Mouse (Mus musculus): Measurements from ENCODE around the gene Trarg1.
"Not testable (repeated sequence)": the region's sequence is repeated elsewhere in the genome, so short reads cannot be mapped to it uniquely, and the experiment has no call there.

The Trarg1 gene

DNA sequence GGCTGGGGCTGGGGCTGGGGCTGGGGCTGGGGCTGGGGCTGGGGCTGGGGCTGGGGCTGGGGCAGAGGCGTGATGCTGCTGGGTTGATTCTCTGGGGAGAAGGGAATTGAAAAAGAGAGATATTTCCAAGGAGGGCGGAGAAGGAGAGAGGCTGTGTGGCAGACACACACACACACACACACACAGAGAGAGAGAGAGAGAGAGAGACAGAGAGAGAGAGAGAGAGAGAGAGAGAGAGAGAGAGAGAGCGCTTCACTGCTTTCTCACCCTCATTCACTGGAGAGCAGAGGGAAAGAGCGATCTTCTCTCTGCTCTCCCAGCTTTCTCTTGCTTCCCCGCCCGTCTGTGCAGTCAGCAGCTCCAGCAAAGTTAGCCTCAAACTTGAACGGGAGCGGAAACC lies at the start of gene Trarg1:
Trarg1 (plus strand) TSS at position 301 of the 400 bp plus-strand sequence.
- not testable (repeated sequence) for DNase-seq

- no peak for DNase-seq
These were observed 49.6 kb upstream of the Trarg1 start for GRCm38 (mm10) chr11:76630023-76630422.

DNA sequence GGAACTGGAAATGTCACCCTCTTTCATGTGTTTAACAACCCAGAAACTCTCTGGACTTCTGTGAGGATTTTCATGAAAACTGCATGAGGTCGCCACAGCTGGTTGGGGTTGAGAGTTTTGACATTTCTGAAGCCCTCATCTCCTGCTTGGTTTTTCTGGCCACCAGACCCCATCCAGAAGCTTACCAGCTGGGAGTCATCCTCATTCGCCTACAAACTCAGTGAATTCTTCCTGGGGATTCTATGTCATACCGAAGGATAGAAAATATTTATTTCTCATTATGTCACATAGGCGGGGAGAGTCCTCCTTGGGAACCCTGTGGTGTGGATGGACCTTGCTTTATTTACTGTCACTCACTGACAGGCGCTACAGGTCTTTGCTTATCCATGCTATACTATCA lies 49.1 kb upstream of the Trarg1 start:
- no peak for DNase-seq

- peak; percentile 16 for DNase-seq
These were observed 40.2 kb upstream of the Trarg1 start for GRCm38 (mm10) chr11:76639269-76639985.

GRCm38 (mm10) chr11:76640231-76640630 lies 39.4 kb upstream of the Trarg1 start:
- no peak for DNase-seq

DNA sequence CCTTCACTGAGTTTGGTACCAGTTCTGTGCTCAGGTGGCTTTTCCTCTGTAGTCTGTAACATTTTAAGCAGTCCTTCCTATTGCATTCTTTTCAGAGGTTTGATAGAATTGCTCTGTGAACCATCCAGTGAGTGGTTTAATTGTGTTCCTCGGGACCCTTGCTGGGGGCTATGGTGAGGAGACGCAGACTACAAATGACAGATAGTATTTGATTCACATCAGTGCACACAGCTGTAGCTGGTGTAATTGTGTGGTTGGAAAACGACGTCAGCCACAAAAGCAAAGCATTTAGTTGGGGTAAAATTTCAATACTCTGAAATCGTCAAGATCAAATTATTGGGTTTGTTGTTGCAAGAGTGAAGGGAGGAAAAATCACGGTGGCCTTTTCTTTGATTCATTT lies 35.4 kb upstream of the Trarg1 start:
- DNase-seq: no peak

- DNase-seq: no peak
These were observed 34.6 kb upstream of the Trarg1 start for GRCm38 (mm10) chr11:76645036-76645435.

DNA sequence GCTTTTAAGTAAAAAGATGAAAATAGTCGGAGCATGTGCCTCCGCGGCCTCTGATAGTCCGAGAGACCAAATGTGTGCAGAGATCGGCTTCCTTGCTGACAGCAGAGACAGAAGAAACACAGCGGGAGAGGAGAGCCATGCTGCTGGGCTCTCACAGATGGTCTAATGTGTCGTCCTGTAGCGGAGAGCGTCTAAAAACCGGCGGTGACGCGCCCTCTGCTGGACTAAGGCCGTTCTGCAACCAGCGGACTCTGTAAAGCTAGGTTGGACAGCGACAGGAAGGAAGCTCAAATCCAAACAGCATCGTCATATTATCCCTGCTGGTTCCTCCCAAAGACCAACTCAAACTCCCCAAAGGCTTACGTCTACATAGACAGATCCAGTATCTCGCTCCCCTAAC lies 33.7 kb upstream of the Trarg1 start:
- DNase-seq: peak; percentile 96

- DNase-seq: no peak
These were observed 32.5 kb upstream of the Trarg1 start for GRCm38 (mm10) chr11:76647062-76647461.

DNA sequence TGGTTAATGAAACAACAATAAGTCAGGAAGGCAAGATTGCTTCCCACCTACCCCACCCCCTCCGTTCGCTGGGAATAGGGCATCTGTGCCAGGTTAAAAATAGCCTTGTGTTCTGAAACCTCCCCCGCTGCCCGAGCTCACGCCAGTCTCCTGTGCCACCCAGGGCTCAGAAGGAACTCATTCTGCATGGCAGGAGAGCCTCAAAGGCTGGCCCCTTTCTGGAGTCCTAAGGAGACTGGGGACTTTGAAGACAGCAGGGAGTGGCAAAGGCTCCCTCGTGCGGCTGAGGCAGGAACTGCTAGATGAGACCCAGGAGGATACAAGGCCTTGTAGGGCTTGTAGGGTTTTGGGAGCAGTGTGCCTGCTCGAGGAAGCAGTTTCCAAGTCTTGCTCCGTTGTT lies 32.1 kb upstream of the Trarg1 start:
- DNase-seq: peak; percentile 83

DNA sequence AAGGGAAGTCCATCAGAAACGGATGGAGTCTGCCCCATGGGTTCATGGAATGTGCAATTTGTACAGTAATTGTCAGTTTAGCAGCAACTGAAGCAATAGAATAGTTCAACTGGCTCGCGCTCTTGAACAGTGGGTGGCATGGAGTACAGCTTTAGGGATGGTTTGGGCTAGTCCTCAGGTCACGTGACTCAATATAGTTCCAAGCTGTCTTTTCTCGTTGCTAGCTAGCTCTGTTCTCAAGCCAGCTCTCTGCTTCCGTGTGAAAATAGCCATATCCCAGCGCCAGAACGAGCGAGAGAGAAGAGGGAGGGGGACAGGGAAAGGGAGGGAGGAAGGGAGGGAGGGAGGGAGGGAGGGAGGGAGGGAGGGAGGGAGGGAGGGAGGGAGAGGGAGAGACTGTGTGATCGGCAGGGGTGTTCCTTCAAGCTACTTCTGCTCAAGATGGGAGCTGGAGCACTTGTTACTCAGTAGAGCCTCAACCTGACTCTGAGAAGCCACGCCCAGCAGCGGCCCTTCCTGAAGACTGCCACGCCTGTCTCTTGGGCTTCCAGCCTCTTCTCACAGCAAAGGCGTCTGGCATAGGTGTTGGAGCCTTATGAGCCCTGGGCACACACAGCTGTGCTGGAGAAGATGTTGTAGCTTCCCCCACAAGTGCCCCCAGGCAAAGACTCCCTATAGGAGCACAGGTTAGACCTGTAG lies 28.6 kb upstream of the Trarg1 start:
- no peak for DNase-seq

GRCm38 (mm10) chr11:76652838-76653334 lies 26.7 kb upstream of the Trarg1 start:
- no peak for DNase-seq

DNA sequence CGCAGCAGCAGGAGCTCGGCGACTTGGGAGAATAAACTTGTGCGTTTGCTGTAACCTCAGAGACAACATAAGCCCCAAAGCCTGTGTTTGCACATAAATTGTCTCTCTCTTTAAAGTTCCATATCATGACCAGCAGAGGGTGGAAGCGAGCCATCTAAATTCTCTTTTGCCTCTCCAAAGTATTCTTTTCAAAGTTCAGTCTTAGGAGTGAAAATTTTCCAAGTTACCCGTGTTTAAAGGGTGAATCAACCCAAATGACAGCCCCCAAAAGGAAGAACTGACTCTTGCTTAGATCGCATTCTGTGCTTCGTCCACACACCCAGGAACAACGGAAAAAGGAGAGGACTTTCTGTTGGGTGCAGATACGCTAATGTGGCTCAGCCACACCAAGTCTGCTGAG lies 24.5 kb upstream of the Trarg1 start:
- DNase-seq: peak; percentile 65

- DNase-seq: no peak
These were observed 22.1 kb upstream of the Trarg1 start for GRCm38 (mm10) chr11:76657450-76657970.

DNA sequence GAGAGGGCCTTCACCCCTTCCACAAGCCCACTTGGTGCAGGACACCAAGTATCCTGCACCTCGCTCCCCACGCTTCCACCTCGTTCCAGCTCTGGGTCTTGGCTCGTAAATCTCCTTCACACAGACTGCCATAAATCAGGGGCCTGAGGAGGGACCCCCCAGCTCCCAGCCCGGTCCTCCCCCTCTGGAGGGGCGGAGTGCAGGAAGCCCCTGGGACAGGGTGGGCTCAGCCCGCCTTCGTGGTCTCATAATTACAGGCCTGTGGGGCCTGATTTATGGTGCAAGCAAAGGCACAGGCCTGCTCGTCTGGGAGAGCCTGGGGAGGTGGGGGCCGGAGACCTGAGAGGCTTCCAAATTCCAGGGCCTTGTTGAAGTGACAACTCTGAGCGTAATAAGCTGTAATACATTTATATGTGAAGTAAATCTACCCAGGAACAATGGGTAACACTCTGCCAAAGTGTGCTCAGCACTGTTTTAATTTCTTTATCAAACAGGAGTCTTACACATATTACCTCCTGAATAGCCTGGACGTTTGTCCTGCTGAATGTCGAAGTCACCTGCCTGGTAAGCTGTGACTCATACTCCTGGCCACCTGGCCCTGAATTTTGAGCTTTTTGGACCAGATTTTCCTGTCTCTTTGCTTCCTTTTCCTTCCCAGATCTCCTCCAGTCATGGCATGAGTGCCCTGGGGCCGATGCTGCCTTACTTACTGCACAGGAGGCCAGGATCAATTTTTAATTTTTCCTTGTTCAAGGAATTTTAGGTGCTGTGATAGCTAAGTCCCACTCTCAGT lies 20.3 kb upstream of the Trarg1 start:
- no peak for DNase-seq

DNA sequence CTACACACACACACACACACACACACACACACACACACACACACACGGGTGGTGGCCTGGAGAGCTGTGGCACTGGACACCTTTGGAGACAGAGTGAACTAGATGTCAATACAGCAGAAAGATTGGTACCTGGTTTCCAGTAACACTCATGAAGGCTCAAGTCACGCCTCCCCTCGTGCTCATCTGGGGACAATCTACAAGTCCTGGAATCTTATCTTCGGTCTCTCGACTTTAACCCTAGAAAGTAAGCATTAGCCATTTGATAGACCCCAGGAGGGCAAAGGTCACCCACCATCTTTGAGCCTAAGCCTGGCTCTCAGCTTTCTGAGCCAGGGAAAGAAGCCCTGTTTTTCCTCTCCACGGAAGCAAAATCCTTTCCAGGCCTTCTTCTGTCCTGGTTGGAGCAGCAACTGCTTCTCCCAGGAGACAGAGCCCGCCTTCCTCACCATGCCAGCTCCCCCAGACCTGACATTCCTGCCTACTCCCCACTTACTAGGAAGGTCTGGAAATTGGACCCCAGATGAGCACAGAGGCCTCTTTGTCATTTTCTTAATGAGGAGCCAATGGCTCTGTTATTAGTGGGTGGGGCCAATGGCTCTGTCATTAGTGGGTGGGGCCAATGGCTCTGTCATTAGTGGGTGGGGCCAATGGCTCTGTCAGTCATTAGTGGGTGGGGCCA lies 17.7 kb upstream of the Trarg1 start:
- no peak for DNase-seq

- DNase-seq: peak; percentile 39
These were observed 13.5 kb upstream of the Trarg1 start for GRCm38 (mm10) chr11:76666002-76666649.

- DNase-seq: no peak
These were observed 11.8 kb upstream of the Trarg1 start for GRCm38 (mm10) chr11:76667807-76668206.

DNA sequence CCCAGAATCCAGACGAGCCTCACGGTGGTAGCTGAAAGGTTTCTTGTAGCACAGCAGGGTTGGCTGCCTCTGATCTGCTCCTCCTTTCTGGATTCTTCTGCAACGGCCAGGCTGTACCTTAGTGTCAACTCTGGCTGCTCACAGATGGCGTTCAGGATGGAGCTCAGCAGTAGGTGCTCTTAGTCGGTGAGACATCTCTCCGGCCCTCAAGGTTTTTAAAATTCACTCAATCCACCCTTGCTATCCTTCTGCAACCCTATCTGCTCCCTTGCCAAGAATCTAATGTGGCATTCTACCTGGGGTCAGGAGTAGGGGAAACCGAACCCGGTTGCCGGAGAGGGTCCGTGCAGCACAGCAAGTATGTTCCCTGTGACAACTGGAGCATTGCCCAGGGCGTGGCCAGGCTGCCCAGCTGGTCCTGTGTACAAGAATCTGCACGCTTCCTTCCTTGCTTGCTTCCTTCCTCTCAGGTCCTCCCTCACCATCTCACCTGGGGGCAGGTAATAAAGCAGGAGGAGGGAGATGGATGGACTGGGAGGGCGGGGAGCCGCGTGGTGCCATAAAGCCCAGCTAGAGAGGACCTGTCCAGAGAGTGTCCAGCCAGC lies 7.6 kb upstream of the Trarg1 start, which contains the start of gene Bhlha9:
Bhlha9 (plus strand) TSS at position 600 of the 605 bp plus-strand sequence.
- DNase-seq: no peak

DNA sequence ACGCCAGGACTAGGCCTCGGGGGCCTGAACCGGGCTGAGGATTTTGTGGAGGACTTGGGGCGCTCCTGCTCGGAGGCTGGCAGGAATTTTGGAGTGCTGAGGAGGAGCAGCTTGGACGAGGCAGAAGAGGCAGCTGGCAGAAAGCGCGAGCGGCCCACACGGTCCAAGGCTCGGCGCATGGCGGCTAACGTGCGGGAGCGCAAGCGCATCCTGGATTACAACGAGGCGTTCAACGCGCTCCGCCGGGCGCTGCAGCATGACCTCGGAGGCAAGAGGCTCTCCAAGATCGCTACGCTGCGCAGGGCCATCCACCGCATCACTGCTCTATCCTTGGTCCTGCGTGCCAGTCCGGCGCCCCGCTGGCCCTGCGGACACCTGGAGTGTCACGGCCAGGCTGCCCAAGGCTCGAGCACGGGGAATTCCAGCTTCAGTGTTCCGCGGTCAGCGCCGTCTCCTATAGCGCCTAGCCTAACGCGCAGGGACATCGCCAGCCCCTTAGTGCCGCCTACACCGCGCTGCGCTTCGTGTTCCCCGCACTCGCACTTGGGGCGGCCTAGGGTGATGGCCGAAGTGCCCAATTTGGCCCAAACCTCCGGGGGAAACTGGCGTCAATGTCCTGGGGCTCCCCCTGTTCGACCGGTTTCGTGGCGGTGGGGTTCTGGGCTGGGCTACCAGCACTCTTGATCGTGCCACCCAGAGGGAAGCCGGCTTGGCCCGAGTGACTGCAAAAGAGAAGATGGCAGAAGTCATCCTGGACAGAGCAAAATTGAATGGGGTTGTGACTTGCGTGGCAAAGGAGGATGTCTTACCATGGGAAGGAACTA lies 6.8 kb upstream of the Trarg1 start:
- peak; percentile 70 for DNase-seq

GRCm38 (mm10) chr11:76674199-76674598 lies 5.4 kb upstream of the Trarg1 start:
- no peak for DNase-seq

Measured in right cerebral cortex, postnatal 14 days (tissue).